Mouse (Mus musculus) liver, embryonic 11.5 days (tissue): ENCODE measurements at regions not wholly inside any gene's neighbourhood (a gene's known extent, or its start where the extent isn't known, plus 50 kb on each side); places are given as distances from the start of the nearest gene placed in this dataset.

Source experiments
- ATAC-seq: fragments of 200-750 bp; cut with Nextera tagmentation; replicated peaks from 2 replicates; pipeline ENCODE4 v1.8.0; 2017; ENCODE audit warnings: moderate number of reproducible peaks, mild to moderate bottlenecking, moderate TSS enrichment, moderate library complexity; ENCODE audit not compliant: low FRiP score
- DNase-seq: peaks from one replicate; pipeline ENCODE4 v3.0.0-alpha.2; 2017; ENCODE audit warnings: low spot score
- H3K27ac ChIP-seq: fragments of 300-500 bp; sonication (generic); 2 replicates; pipeline ENCODE4 v1.5.1; 2014; ENCODE audit warnings: mild to moderate bottlenecking, low read depth, low read length, control low read depth
- H3K27me3 ChIP-seq: fragments of 300-500 bp; sonication (generic); replicated peaks from 2 replicates; pipeline ENCODE4 v1.6.1; 2014; ENCODE audit warnings: low read length, mixed read lengths; ENCODE audit not compliant: control insufficient read depth, insufficient read depth
- H3K36me3 ChIP-seq: fragments of 300-500 bp; sonication (generic); 2 replicates; pipeline ENCODE4 v1.6.1; 2014; ENCODE audit warnings: mild to moderate bottlenecking, low read length, moderate library complexity, mixed read lengths; ENCODE audit not compliant: control insufficient read depth, insufficient read depth
- H3K4me1 ChIP-seq: fragments of 300-500 bp; sonication (generic); replicated peaks from 2 replicates; pipeline ENCODE4 v1.6.1; 2014; ENCODE audit warnings: low read length, mixed read lengths; ENCODE audit not compliant: control insufficient read depth, insufficient read depth
- H3K4me2 ChIP-seq: fragments of 300-500 bp; sonication (generic); 2 replicates; pipeline ENCODE4 v1.6.1; 2014; ENCODE audit warnings: mild to moderate bottlenecking, control low read depth, moderate library complexity
- H3K4me3 ChIP-seq: fragments of 300-500 bp; sonication (generic); 2 replicates; pipeline ENCODE4 v1.5.1; 2014; ENCODE audit warnings: low read depth, low read length, control low read depth
- H3K9ac ChIP-seq: fragments of 300-500 bp; sonication (generic); 2 replicates; pipeline ENCODE4 v1.6.1; 2014; ENCODE audit warnings: low read depth, low read length, control low read depth
- H3K9me3 ChIP-seq: fragments of 300-500 bp; sonication (generic); 2 replicates; pipeline ENCODE4 v1.6.1; 2016; ENCODE audit warnings: low read length, inconsistent platforms, mixed read lengths; ENCODE audit not compliant: control insufficient read depth
- WGBS: fragments of 180-500 bp; shearing (Covaris S2); extraction: QIAGEN DNeasy Blood & Tissue Kit; methylation state at CpG from one replicate; pipeline ENCODE4 v1.1.7; 2014; 5-methylcytosine and 5-hydroxymethylcytosine counted together

- H3K4me3 ChIP-seq, result no peak overlapping the region
- no peak overlapping the region for H3K9ac ChIP-seq
- no peak for ATAC-seq
- DNase-seq, result no peak
- H3K27me3 ChIP-seq, result no peaks in the 10 kb centered on the region
- WGBS, result 42% methylated on average over 4 of the region's 4 CpGs
- no peaks in the 10 kb centered on the region for H3K36me3 ChIP-seq
- H3K4me1 ChIP-seq, result no peaks in the 10 kb centered on the region
- H3K9me3 ChIP-seq, result no peaks in the 10 kb centered on the region
- no peak overlapping the region for H3K4me2 ChIP-seq
- no peak overlapping the region for H3K27ac ChIP-seq
Observed at GRCm38 (mm10) chr13:6137170-6137569, 275.9 kb downstream of the Klf6 start.

GRCm38 (mm10) chr13:6142771-6143170, 281.5 kb downstream of the Klf6 start:
- Histone ChIP-seq H3K27ac (no peak overlapping the region), H3K4me1 (no peaks in the 10 kb centered on the region), H3K9ac (no peak overlapping the region), H3K4me2 (no peak overlapping the region), H3K9me3 (no peaks in the 10 kb centered on the region), H3K4me3 (no peak overlapping the region), H3K36me3 (no peaks in the 10 kb centered on the region), H3K27me3 (no peaks in the 10 kb centered on the region)
- WGBS, result 58% methylated on average over 2 of the region's 2 CpGs
- ATAC-seq (no peak), DNase-seq (no peak)

GRCm38 (mm10) chr13:6153657-6154056, 292.4 kb downstream of the Klf6 start:
- Histone ChIP-seq H3K27ac (no peak overlapping the region), H3K36me3 (no peaks in the 10 kb centered on the region), H3K9ac (no peak overlapping the region), H3K27me3 (no peaks in the 10 kb centered on the region), H3K4me2 (no peak overlapping the region), H3K4me1 (no peaks in the 10 kb centered on the region), H3K4me3 (no peak overlapping the region), H3K9me3 (no peaks in the 10 kb centered on the region)
- ATAC-seq (no peak), DNase-seq (no peak)
- 53% methylated on average over 4 of the region's 4 CpGs for WGBS

GRCm38 (mm10) chr13:6156191-6156590, 294.9 kb downstream of the Klf6 start:
- DNase-seq (no peak), ATAC-seq (no peak)
- H3K9me3 ChIP-seq, result no peaks in the 10 kb centered on the region
- H3K4me1 ChIP-seq, result no peaks in the 10 kb centered on the region
- no peak overlapping the region for H3K27ac ChIP-seq
- WGBS, result 82% methylated on average over 4 of the region's 4 CpGs
- H3K9ac ChIP-seq, result no peak overlapping the region
- H3K36me3 ChIP-seq, result no peaks in the 10 kb centered on the region
- no peak overlapping the region for H3K4me2 ChIP-seq
- no peaks in the 10 kb centered on the region for H3K27me3 ChIP-seq
- H3K4me3 ChIP-seq, result no peak overlapping the region

GRCm38 (mm10) chr13:6157029-6157428, 295.7 kb downstream of the Klf6 start:
- no peaks in the 10 kb centered on the region for H3K36me3 ChIP-seq
- H3K4me3 ChIP-seq, result no peak overlapping the region
- H3K9me3 ChIP-seq, result no peaks in the 10 kb centered on the region
- DNase-seq (no peak), ATAC-seq (no peak)
- 64% methylated on average over 3 of the region's 3 CpGs for whole genome bisulfite sequencing
- no peak overlapping the region for H3K9ac ChIP-seq
- no peak overlapping the region for H3K4me2 ChIP-seq
- H3K27ac ChIP-seq, result no peak overlapping the region
- no peaks in the 10 kb centered on the region for H3K27me3 ChIP-seq
- H3K4me1 ChIP-seq, result no peaks in the 10 kb centered on the region

GRCm38 (mm10) chr13:6157946-6158345, 296.7 kb downstream of the Klf6 start:
- WGBS, result 70% methylated on average over 4 of the region's 4 CpGs
- ATAC-seq, result no peak
- Histone ChIP-seq H3K36me3 (no peaks in the 10 kb centered on the region), H3K27ac (no peak overlapping the region), H3K4me1 (no peaks in the 10 kb centered on the region), H3K9ac (no peak overlapping the region), H3K4me2 (no peak overlapping the region), H3K4me3 (no peak overlapping the region), H3K9me3 (no peaks in the 10 kb centered on the region), H3K27me3 (no peaks in the 10 kb centered on the region)
- no peak for DNase-seq

GRCm38 (mm10) chr13:6159412-6159811, 298.1 kb downstream of the Klf6 start:
- H3K4me1 ChIP-seq, result no peaks in the 10 kb centered on the region
- H3K27ac ChIP-seq, result no peak overlapping the region
- DNase-seq (no peak), ATAC-seq (no peak)
- H3K4me2 ChIP-seq, result no peak overlapping the region
- H3K27me3 ChIP-seq, result no peaks in the 10 kb centered on the region
- H3K9ac ChIP-seq, result no peak overlapping the region
- no peaks in the 10 kb centered on the region for H3K36me3 ChIP-seq
- 48% methylated on average over 2 of the region's 2 CpGs for WGBS
- H3K9me3 ChIP-seq, result no peaks in the 10 kb centered on the region
- H3K4me3 ChIP-seq, result no peak overlapping the region

- no peak overlapping the region for H3K9ac ChIP-seq
- no peaks in the 10 kb centered on the region for H3K27me3 ChIP-seq
- no peaks in the 10 kb centered on the region for H3K4me1 ChIP-seq
- no peak overlapping the region for H3K4me3 ChIP-seq
- H3K4me2 ChIP-seq, result no peak overlapping the region
- WGBS, result 87% methylated on average over 4 of the region's 4 CpGs
- H3K27ac ChIP-seq, result no peak overlapping the region
- no peaks in the 10 kb centered on the region for H3K36me3 ChIP-seq
- H3K9me3 ChIP-seq, result no peaks in the 10 kb centered on the region
- ATAC-seq (no peak), DNase-seq (no peak)
Observed at GRCm38 (mm10) chr13:6165916-6166315, 304.6 kb downstream of the Klf6 start.

GRCm38 (mm10) chr13:6167055-6167761, 305.9 kb downstream of the Klf6 start:
- no peak for ATAC-seq

More at GRCm38 (mm10) chr13:6167055-6167761, 305.9 kb downstream of the Klf6 start:
- no peak overlapping the region for H3K4me3 ChIP-seq
- DNase-seq, result no peak
- H3K36me3 ChIP-seq, result no peaks in the 10 kb centered on the region
- no peaks in the 10 kb centered on the region for H3K4me1 ChIP-seq
- H3K9ac ChIP-seq, result no peak overlapping the region
- H3K27ac ChIP-seq, result no peak overlapping the region
- no peaks in the 10 kb centered on the region for H3K27me3 ChIP-seq
- no peak overlapping the region for H3K4me2 ChIP-seq
- no peaks in the 10 kb centered on the region for H3K9me3 ChIP-seq
- WGBS, result 89% methylated on average over 1 of the region's 1 CpGs
